Mouse (Mus musculus) lung, adult 2 months (tissue): Measurements from ENCODE around the gene D430042O09Rik.

ENCODE experiments used
- CTCF ChIP-seq: fragments of 200-500 bp; IDR thresholded peaks from 2 replicates; pipeline ENCODE4 v1.5.1; 2011; ENCODE audit warnings: mild to moderate bottlenecking, low read length, control low read depth; ENCODE audit not compliant: insufficient read depth
- POLR2A ChIP-seq: fragments of 200-500 bp; IDR thresholded peaks from 2 replicates; pipeline ENCODE4 v1.6.1; 2011; ENCODE audit warnings: low read depth, mild to moderate bottlenecking, control low read depth, low read length, borderline replicate concordance; ENCODE audit errors: extremely low read depth

DNA sequence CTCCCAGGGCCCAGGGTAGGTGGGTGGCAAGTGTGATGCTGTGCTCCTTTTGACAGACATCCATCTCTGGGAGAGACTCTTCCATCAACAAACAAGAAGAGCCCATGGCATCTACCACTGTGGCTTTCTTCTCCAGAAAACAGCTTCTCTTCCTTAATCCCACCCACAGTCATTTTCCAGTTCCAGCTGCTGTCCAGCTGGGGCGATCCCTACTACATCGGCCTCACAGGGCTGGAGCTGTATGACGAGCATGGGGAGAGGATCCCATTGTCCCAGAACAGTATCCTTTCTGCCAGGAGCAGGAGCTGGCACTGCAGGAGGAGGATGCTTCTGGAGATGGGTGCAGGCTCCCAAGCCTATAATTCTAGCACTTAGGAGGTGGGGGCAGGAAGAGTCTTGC, 160.9 kb downstream of the D430042O09Rik start:
- TF ChIP-seq CTCF: no peak
- no peak for TF ChIP-seq POLR2A
